In the genomic region with DNA sequence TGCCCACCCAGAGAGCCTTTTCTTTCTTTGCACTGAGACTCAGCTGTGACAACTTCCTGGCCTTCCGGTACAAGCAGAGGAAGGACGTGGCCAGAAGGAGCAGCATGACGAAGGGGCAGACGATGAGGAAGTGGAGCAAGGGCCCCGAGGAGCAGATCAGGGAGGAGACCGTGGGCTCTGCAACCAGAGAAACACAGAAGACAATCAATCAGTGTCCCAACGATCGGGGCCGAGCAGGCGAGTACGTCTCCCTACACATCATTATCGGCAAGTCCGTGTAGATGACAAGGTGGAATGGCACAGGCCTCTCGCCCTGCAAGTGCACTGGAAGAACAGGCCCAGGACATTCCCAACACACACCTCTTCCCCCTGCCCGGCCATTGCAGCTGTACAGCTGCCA, we compare ENCODE assay signal across 10 mouse cellular contexts. TPM values are rescaled to one million over a fixed set of nuclear protein-coding genes. Genes with fewer than 3 reads are reported as not detected.
A peak's percentile ranks its signal among the peaks of the same experiment; 100 is the strongest.
DNase-seq lines count a peak whose midpoint lies in the region; ATAC-seq and TF ChIP-seq lines count a peak whose summit lies in the region.
"Had no signal": no experiment of that assay in that cellular context is flagged by ENCODE, and none has a peak within 500 bp of the region (broad histone marks: within the 10 kb centered on the region; RNA-seq: fewer than 3 reads in every experiment).

No protein-coding gene starts in this region.

- peaks cover 9% of the 10 kb centered on the region; the same call in 1 of the 2 replicates for H3K4me1 ChIP-seq in liver, postnatal 0 days (ENCODE audit: insufficient read depth)
- H3K4me1 ChIP-seq in liver, embryonic 11.5 days (replicated peaks; ENCODE audit: control insufficient read depth, insufficient read depth, low read length): no peaks in the 10 kb centered on the region
- peaks cover 34% of the 10 kb centered on the region for H3K4me1 ChIP-seq in heart, embryonic 13.5 days
- peaks cover 17% of the 10 kb centered on the region for H3K4me1 ChIP-seq in lung, adult 2 months (ENCODE audit: control insufficient read depth, insufficient read depth, low read length)
- peaks cover 17% of the 10 kb centered on the region for H3K4me1 ChIP-seq in embryonic facial prominence, embryonic 10.5 days

- no peaks in the 10 kb centered on the region for H3K27me3 ChIP-seq in liver, postnatal 0 days (ENCODE audit: insufficient read depth, low read length)
- no peaks in the 10 kb centered on the region for H3K27me3 ChIP-seq in liver, embryonic 11.5 days (replicated peaks; ENCODE audit: control insufficient read depth, insufficient read depth, low read length)
- no peaks in the 10 kb centered on the region for H3K27me3 ChIP-seq in heart, embryonic 13.5 days (replicated peaks)
- no peaks in the 10 kb centered on the region for H3K27me3 ChIP-seq in embryonic facial prominence, embryonic 10.5 days (replicated peaks; ENCODE audit: low read depth, poor library complexity, severe bottlenecking)
- H3K27me3 ChIP-seq: limb, embryonic 13.5 days had no signal

- DNase-seq in liver, postnatal 0 days: peak; percentile 34
- DNase-seq in liver, embryonic 11.5 days (ENCODE audit: low spot score): no peak
- peak; percentile 50 for DNase-seq in lung, adult 2 months
- peak; percentile 55 for DNase-seq in thymus, postnatal 0 days (ENCODE audit: low spot score)
- DNase-seq in ovary, postnatal 14 days (ENCODE audit: low spot score): no peak
- no peak for DNase-seq in layer of hippocampus, adult 9-11 months
- DNase-seq in embryonic facial prominence, embryonic 10.5 days (ENCODE audit: low spot score): no peak
- DNase-seq: cerebellum, adult 8-10 months had no signal

- H3K27ac ChIP-seq in liver, postnatal 0 days (ENCODE audit: low read depth): 0 out of 2 replicates have a peak overlapping the region, but pooled peaks have one; percentile 22
- H3K27ac ChIP-seq in liver, embryonic 11.5 days (ENCODE audit: low read depth, low read length): no peak overlapping the region
- H3K27ac ChIP-seq in heart, embryonic 13.5 days (replicated peaks): peak overlapping the region; percentile 41; the same call in 1 of the 2 replicates
- no peak overlapping the region for H3K27ac ChIP-seq in embryonic facial prominence, embryonic 10.5 days (replicated peaks)
- H3K27ac ChIP-seq: limb, embryonic 13.5 days had no signal

- no peak overlapping the region for H3K4me2 ChIP-seq in liver, postnatal 0 days (ENCODE audit: low read depth, low read length)
- H3K4me2 ChIP-seq in liver, embryonic 11.5 days: no peak overlapping the region
- H3K4me2 ChIP-seq in heart, embryonic 13.5 days: peak overlapping the region; percentile 18; the same call in 1 of the 2 replicates
- H3K4me2 ChIP-seq: limb, embryonic 13.5 days had no signal

- 24% methylated on average over 15 of the region's 15 CpGs for WGBS in liver, postnatal 0 days (ENCODE audit: insufficient replicate concordance)
- 33% methylated on average over 15 of the region's 15 CpGs for WGBS in liver, embryonic 11.5 days
- 35% methylated on average over 15 of the region's 15 CpGs for WGBS in heart, embryonic 13.5 days
- 10% methylated on average over 15 of the region's 15 CpGs for WGBS in lung, adult 2 months
- 74% methylated on average over 15 of the region's 15 CpGs for WGBS in embryonic facial prominence, embryonic 10.5 days

- TF ChIP-seq EP300 in liver, postnatal 0 days (IDR thresholded peaks at IDR 0.05; ENCODE audit: low read depth): no peak

- H3K9ac ChIP-seq in liver, postnatal 0 days (replicated peaks): no peak overlapping the region
- no peak overlapping the region for H3K9ac ChIP-seq in liver, embryonic 11.5 days (ENCODE audit: low read depth, low read length)
- no peak overlapping the region for H3K9ac ChIP-seq in heart, embryonic 13.5 days
- H3K9ac ChIP-seq: limb, embryonic 13.5 days had no signal

- TF ChIP-seq CTCF in liver, postnatal 0 days (IDR thresholded peaks at IDR 0.05; ENCODE audit: low read depth): no peak
- no peak for TF ChIP-seq CTCF in lung, adult 2 months (IDR thresholded peaks at IDR 0.05; ENCODE audit: insufficient read depth, low read length)

- ATAC-seq in liver, postnatal 0 days: peak; percentile 38; the same call in 1 of the 2 replicates
- no peak; the same call in 1 of the 2 replicates for ATAC-seq in liver, embryonic 11.5 days (replicated peaks; ENCODE audit: low FRiP score)
- no peak for ATAC-seq in heart, embryonic 13.5 days (ENCODE audit: extremely low read depth, insufficient number of reproducible peaks, low FRiP score, low TSS enrichment)

- no peaks in the 10 kb centered on the region for H3K36me3 ChIP-seq in liver, postnatal 0 days (replicated peaks; ENCODE audit: insufficient read depth, low read length)
- no peaks in the 10 kb centered on the region for H3K36me3 ChIP-seq in liver, embryonic 11.5 days (ENCODE audit: control insufficient read depth, insufficient read depth, low read length)
- no peaks in the 10 kb centered on the region for H3K36me3 ChIP-seq in heart, embryonic 13.5 days
- H3K36me3 ChIP-seq in embryonic facial prominence, embryonic 10.5 days (replicated peaks): no peaks in the 10 kb centered on the region
- H3K36me3 ChIP-seq: limb, embryonic 13.5 days had no signal

- H3K9me3 ChIP-seq in liver, postnatal 0 days (ENCODE audit: low read length): no peaks in the 10 kb centered on the region
- H3K9me3 ChIP-seq in liver, embryonic 11.5 days (ENCODE audit: control insufficient read depth, low read length): no peaks in the 10 kb centered on the region
- H3K9me3 ChIP-seq in heart, embryonic 13.5 days: no peaks in the 10 kb centered on the region
- H3K9me3 ChIP-seq in embryonic facial prominence, embryonic 10.5 days: no peaks in the 10 kb centered on the region
- H3K9me3 ChIP-seq: limb, embryonic 13.5 days had no signal

- TF ChIP-seq POLR2A in lung, adult 2 months (IDR thresholded peaks at IDR 0.05; ENCODE audit: borderline replicate concordance, extremely low read depth, low read depth, low read length): peak; percentile 31; the same call in 1 of the 2 replicates

- H3K4me3 ChIP-seq in liver, postnatal 0 days (ENCODE audit: low read depth, low read length): no peak overlapping the region
- H3K4me3 ChIP-seq in liver, embryonic 11.5 days (ENCODE audit: low read depth, low read length): no peak overlapping the region
- no peak overlapping the region for H3K4me3 ChIP-seq in heart, embryonic 13.5 days
- peak overlapping the region; percentile 53 for H3K4me3 ChIP-seq in lung, adult 2 months (replicated peaks; ENCODE audit: extremely low read depth, low read depth, low read length)
- H3K4me3 ChIP-seq in embryonic facial prominence, embryonic 10.5 days: no peak overlapping the region
- H3K4me3 ChIP-seq: limb, embryonic 13.5 days had no signal

RNA-seq across cellular contexts. Expression of a gene that starts 24.3 kb away (rescaled TPM):
- polyA plus RNA-seq in liver, postnatal 0 days (2015; fragmentation: Nextera tagmentation; extraction: Ambion mirVana): 2.6 and 3.3 TPM in 2 replicates
- 22.3 and 23.2 TPM in 2 replicates for polyA plus RNA-seq in liver, embryonic 11.5 days (2014; fragmentation: Nextera tagmentation; extraction: Ambion mirVana)
- polyA plus RNA-seq in heart, embryonic 13.5 days (2015; fragmentation: Nextera tagmentation; extraction: Ambion mirVana): 10.4 and 11.7 TPM in 2 replicates
- 2.3 and 3.0 TPM in 2 replicates for polyA plus RNA-seq in lung, adult 2 months (2012; rRNA removed)
- polyA plus RNA-seq in thymus, postnatal 0 days (2015; fragmentation: Nextera tagmentation; extraction: Ambion mirVana): 15.9 and 17.3 TPM in 2 replicates
- 28.1 and 31.4 TPM in 2 replicates for polyA plus RNA-seq in embryonic facial prominence, embryonic 10.5 days (2016; fragmentation: Nextera tagmentation; extraction: Ambion mirVana)

RNA-seq across cellular contexts. Expression of a gene that starts 35.6 kb away (rescaled TPM):
- polyA plus RNA-seq in liver, postnatal 0 days (2015; fragmentation: Nextera tagmentation; extraction: Ambion mirVana): 0.09 and 0.12 TPM in 2 replicates
- polyA plus RNA-seq in liver, embryonic 11.5 days (2014; fragmentation: Nextera tagmentation; extraction: Ambion mirVana): not detected in 2 replicates
- polyA plus RNA-seq in heart, embryonic 13.5 days (2015; fragmentation: Nextera tagmentation; extraction: Ambion mirVana): 0.37 and 0.47 TPM in 2 replicates
- 1.5 and 1.8 TPM in 2 replicates for polyA plus RNA-seq in lung, adult 2 months (2012; rRNA removed)
- polyA plus RNA-seq in thymus, postnatal 0 days (2015; fragmentation: Nextera tagmentation; extraction: Ambion mirVana): 0.58 and 0.68 TPM in 2 replicates
- polyA plus RNA-seq in embryonic facial prominence, embryonic 10.5 days (2016; fragmentation: Nextera tagmentation; extraction: Ambion mirVana): 0.09 TPM in 1 of 2 replicates, not detected in the other

Comparison
In these comparisons a context has a peak if more than half of its experiments do, and no peak if none do; other contexts are left out.
1. DNase-seq: peak in liver, postnatal 0 days (single experiment), lung, adult 2 months (single experiment) and thymus, postnatal 0 days (single experiment); none in liver, embryonic 11.5 days (single experiment), ovary, postnatal 14 days (single experiment), layer of hippocampus, adult 9-11 months (single experiment) and embryonic facial prominence, embryonic 10.5 days (single experiment).
2. H3K27ac ChIP-seq: peak in liver, postnatal 0 days (single experiment) and heart, embryonic 13.5 days (single experiment); none in liver, embryonic 11.5 days (single experiment) and embryonic facial prominence, embryonic 10.5 days (single experiment).